Mouse (Mus musculus) adrenal gland, postnatal 4 days (tissue): ENCODE measurements at regions not wholly inside any gene's neighbourhood (a gene's known extent, or its start where the extent isn't known, plus 50 kb on each side); places are given as distances from the start of the nearest gene placed in this dataset.

ENCODE experiments used
- DNase-seq, 2 experiments: peaks; one replicate each; pipeline ENCODE4 v3.0.0; 2021 to 2022; ENCODE audit warnings: low spot score in 2 of 2, mixed read lengths in 2 of 2

DNA sequence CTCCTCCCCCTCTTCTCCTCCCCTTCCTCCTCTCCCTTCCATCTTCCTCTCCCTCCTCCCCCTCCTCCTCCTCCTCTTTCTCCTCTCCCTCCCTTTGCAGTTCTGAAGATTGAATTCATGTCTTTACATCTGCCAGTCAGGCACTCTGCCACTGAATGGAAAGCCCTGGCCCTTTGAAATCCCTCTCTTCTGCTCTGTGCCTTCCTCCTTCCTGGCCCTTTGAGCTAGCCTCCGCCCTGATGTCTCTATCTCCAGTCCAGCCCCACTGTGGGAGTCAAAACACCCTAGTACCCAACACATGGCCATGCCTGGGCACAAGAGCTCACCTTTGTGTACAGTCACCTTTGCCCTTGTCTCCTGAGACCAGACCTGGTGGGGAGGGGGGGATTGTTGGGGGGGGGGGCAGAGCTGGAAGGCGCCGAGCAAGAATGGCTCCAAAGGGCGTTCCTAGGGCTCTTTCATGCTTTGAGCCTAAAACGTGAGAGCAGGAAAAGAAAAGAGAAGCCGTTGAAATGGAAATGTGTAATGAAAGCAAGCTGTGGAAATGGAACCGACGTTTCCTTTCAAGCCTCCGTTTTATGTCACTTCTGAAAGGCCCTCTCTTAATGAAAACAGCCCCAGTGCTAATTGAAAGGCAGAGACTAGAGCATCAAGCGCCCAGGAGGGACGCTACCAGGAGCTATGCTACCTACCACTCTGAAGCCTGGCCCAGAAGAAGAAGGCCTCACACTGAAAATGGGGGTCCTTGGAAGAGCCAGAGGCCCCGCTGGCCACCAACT, 291.5 kb downstream of the Ptpru start:
- DNase-seq, result no peak

DNA sequence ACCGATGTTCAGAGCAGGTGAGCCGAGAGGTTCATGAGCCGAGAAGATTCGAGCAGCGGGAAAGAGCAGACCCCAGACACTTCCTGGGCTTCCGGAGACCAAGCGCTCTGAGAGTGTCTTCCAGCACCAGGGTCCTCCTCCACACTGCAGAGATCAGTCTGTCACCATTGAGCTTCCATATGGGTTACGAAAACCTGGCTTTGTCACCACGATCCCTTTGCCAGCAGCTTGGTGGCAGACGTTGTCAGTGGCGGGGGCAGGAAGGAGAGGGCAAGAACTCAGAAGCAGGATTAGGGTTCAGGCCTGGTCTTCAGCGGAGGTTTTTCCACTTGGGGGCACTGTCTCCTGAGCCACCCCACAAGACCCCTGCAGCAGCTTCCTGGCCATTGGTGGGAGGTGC, 288.5 kb downstream of the Ptpru start:
- no peak for DNase-seq

DNA sequence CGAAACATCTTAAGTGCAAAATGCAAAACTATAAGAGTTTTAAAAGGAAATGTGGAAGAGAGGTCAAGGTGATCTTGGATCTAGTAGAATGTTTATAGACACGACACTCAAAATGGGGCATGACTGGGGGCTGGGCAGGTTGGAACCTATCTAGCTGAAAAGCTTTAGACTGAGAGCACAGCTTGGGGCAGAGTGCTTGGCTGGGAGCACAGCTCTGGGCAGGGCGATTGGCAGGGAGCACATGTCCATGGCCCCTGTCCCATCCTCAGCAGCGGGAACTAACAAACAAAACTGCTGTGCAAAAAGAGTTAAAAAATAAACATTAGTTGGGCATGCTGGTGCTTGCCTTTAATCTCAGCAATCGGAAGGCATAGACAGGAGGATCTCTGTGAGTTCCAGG, 279.6 kb downstream of the Ptpru start:
- DNase-seq, result no peak

DNA sequence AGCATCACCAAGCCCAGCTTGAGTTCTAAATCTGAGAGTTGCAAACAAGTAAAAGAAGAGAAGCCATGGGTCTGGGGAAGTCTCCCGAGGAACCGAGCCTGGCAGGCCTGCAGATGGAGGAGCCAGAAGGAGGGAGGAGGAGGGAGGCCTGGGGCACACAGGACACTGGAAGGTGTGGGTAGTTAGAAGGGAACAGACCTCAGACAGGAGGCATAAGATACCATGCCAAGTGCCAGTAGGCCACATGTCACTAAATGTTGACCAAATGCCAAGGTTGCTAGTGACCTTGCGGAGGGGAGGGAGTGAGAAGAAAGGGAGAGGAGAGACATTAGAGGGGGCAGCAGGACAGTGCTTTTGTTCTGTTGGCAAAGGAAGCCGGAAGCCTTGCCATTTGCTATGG, 274.2 kb downstream of the Ptpru start:
- no peak for DNase-seq

DNA sequence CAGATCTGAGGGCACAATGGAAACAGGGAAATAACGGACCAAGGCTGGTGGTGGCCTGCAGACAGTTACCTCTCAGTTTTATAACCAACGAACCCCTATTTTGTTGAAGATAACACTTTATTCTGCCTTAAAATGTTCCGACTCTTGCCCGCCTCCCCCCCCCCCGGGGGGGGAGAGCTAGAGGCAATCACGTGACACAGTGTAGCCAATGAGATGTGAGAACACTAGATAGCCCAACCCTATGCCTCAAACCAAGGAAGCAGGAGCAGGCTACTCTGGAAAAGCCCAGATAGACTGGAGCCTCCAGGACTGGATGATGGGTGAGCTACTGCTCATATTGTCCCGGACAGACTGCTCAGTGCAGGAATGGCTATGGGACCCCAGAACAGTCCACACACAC, 272.9 kb downstream of the Ptpru start:
- no peak for DNase-seq

DNA sequence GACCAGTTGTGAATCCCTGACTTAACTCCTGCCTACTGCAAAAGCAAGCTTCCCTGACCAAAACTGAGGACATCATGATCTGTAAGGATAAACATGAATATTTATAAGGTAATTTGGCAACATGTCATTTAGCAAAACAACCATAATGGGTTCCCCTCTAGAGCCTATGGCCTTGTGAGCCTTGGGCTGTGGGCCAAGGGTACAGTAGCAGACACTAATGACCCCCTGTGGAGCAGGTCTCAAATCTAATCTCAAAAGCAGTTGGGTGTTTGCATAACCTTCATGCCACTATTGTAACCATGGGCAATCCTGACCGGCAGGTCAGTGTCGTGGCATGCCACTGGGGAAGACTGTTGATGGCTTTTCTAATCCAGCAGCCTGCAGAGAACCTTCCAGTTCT, 270.8 kb downstream of the Ptpru start:
- DNase-seq, result no peak

DNA sequence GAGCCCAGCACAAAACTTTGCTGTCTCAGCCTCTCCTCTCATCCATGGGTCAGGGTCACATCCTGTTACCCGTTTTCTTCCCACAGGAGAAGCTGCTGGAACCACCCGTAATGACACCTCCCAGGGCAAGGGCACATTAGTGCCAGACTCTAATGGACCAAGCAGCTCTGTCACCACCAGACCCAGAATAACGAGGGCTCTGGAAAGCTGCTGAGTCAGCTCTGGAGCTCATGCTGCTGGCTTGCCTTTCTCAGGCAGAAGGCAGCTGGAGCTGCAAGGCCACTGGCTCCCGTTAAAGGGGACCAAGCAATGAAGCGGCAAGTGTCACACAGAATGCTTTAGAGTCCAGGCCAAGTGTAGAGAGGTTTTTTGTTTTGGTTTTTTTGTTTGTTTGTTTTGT, 268.9 kb downstream of the Ptpru start:
- DNase-seq, result no peak

DNA sequence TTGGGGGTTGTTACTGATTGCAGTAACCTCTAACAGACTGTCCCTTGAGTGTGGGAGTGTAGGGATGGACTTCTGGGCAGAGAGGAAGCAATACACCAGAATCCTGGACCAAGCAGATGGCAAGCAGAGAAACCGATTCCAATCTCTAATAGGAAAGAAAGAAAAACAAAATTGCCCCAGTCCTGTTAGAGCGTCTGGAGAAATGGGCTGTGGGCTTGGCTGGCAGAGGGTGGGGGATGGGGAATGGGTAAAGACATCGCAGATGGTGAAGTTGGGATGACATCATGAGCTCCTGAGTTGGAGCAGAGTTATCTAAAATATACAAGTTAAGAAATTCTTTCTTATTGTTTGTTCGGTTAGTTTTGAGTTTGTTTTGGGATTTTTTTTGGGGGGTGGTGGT, 260.5 kb downstream of the Ptpru start:
- no peak for DNase-seq

DNA sequence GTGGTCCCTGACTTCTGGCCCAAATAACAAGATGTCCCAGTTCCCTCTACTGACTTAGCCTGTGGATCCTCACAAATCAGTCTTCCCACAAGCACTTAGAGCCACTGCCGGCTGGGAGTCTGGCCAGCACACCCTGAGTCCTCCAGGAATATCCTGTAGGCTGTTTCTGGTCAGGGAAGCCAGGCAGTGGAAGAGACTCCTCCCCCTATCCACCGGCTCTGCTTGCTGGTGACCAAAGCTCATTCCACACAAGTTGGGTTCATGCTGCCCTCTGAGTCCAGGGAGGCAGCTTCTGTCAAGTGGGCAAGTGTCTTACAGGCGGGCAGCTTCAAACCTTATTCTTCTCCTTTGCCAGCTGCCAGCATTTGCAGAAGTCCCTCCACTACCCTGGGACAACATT, 252.1 kb downstream of the Ptpru start:
- no peak for DNase-seq

DNA sequence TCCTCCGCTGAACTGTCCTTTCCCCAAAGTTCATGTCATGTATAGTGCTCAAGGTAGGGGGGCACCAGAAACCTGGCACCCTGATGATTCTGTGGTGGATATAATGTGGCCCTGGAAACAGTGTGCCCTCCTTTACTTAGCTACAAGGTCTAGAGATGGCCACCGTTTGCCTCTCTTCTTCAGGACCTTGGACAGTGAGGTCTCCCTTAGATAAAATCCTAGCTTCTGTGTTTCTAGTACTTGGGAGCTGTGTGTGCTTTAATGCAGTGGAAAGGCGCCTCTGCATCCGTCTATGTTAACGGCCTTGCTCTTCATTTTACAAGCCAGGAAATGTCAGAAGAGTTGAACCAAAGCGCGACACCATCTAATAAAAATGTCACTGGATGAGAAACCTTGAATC, 250.6 kb downstream of the Ptpru start:
- no peak for DNase-seq

DNA sequence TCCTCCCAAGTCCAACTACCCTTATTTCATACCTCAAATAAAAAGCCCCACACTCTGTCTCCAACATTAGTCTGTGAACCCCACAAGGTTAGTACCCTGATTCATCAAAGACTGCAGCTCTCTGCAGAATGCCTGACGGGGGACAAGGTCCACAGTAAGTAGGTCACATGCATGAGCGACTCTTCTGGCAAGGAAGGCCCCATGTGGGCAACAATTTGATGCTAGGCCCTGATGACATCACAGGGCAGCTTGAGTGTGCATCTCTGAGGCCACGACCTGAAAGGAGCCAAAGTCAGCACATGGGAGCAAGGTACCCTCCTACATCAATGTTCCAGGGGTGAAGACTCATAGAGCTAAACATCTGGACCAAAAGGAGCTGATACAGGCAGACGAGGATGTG, 248.0 kb downstream of the Ptpru start:
- no peak for DNase-seq

DNA sequence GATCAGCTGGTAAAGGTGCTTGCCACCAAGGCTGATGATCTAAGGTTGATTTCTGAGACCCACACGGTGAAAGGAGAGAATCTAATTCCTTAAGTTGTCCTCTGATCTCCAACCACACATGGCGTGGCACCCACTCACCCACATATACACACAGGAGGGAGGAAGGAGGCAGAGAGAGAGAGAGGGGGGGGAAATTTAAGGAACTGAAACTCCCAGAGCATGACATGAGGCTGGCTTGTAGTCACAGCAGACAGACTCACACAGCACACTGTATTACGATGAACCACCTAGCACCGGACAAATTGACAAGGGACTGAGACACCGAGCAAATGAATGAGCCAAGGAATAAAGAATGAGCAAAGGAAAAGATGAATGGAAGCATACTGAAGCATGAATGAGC, 246.6 kb downstream of the Ptpru start:
- DNase-seq, result no peak

DNA sequence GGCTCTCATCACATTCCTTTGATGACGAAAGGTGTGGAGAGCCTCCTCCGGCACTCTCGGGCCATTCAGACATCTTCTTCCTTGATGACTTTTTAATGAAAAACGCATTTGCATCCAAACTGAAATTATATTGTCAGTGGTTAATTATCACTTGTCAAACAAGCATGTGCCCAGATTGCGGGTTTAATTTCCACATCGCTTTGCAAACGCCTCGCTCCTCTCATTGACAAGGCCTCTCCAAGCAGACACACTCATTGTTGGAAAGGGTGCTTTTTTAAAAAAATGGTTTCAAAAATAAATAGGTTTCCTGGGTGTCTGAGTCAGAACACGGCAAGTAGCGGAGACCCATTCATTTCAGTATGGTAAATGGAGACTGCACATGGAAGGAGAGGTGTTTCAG, 240.1 kb downstream of the Ptpru start:
- DNase-seq, result no peak

DNA sequence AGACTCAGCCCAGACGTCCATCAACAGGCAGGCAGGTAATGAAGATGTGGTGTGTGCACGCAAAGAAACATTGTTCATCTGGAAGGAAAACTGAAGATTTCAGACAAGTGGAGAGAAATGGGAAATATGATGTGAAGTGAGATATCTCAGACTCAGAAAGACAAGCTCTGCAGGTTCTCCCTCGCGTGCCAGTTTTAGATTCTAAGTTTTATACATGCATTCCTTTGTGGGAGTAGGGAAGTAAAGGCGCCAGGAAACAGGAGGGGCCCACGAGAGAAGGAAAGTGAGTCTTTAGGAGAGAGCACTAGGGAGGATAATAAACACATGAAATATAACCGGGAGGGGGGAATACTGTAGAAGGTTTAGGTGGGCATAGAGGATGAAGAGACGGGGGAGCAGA, 223.7 kb downstream of the Ptpru start:
- no peak for DNase-seq

DNA sequence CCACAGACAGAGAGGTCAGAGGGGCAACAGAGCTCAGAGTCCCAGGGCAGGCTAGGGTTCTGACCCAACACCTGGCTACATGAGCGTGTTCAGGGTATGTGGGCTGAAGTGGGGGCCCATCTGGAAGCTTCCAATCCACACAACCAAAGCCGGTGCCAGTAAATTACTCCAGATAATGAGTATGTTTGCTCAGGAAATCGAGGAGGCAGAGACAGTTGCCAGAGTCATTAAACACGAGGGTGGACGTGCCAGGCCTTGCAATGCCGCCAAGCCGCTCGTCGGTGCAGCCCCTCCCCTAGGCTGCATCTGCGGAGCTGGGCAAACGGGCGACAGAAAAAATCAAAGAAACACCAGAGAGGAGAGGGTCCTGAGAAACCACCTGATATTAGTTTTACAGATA, 222.5 kb downstream of the Ptpru start:
- no peak for DNase-seq

DNA sequence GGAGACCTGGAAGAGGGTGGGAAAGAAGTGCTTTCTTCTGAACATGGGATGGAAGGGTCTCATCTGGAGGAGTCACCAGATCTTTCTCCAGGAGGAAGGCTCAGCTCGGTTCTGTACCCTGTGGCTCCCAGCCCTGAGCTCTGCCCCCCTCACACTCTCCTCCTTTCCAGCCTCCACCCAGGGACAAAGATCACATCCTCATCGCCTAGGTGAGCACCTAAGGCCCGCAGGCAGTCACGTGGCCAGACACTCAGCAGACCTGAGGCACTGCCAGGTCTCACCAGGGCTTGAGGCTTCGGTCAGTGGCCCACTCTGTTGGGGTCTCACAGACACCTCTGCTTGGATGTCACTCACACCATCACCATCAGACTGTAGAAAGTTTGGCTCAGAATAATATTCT, 200.0 kb downstream of the Ptpru start:
- no peak for DNase-seq

DNA sequence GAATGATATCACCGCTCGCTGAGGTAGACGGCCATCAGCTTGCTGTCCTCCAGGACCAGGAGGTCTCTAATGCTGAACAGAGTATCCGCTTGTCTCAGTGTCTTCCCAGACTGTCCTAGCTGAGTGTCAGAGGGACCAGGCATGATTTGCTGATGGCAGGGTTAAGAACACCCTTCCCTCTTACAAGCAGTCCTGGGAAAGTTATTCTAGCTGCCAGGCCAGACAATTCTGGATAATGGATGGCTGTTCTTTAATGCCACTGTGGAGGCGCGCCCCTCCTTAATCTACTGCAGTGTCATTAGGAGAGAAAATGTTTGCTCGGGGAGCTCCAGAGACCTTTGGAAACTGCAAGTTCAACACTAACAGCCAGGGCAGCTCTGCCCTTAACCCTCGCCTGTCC, 182.1 kb downstream of the Ptpru start:
- DNase-seq, result no peak

DNA sequence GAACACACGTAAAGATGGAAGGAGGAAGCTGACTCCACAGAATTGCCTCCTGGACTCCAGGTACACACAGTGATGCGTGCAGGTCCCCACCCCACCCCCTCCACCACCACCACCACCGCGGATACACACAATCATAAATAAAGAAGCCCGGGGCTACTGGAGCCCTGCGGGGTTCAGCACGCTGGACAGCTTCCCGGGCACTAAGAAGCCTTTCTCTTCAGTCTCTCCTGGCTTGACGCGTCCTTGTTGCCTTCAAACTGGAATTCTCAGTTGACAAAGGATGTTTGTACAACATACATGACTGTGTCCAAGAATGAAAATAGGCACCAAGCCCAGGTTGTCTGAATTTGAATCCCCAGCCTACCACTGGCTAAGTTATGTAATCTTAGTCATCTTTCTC, 180.2 kb downstream of the Ptpru start:
- no peak for DNase-seq

DNA sequence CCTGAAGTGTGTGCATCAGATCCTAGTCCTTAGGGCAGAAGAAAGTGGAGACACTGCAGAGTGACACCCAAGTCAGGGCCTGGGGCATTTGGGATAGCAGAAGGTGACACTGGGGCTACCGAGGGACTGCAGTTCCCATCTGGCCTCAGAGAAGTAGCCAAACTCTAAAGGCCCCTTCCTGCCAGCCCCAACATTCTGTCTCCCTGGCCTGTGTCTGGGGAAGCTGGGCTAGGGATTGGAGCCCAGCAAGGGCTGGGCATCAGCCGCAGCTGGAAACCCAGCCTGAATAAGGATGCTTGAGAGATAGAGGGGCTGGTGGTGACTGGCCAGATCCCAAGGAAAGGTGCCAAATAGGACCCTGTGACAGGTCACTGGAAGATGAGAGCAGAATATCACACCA, 177.2 kb downstream of the Ptpru start:
- no peak for DNase-seq

DNA sequence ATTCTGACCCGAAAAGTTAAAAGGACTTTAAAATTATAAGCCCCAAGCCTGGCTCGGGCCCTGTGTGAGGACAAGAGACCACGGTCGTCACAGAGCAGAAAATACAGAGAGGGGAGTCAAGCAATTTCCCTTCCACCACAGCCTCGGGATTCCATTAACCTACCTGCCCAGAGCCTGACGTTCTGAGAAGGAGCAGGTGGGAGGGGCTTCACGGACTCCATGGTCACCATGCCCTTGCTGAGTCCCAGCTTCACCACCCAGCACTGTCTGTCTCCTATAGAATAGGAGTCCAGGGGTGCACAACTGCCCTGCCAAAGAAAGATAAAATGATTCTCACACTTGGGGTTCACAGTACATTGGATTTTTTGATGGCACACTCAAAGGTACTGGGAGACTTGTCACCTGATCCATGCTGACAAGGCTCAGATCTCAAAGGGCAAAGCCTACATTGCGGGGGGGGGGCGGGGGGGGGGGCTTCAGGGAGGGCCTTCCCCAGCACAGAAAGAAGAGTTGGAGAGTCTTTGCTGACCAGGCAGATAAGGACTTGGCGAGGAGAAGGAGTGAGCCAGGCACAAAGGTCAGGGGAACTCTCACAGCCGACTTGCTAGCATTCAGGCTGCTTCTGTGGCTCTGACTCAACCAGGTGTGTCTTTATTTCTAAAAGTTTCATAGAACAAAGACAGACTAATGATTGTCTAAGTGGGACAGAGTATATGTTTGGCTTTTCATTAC, 166.1 kb downstream of the Ptpru start:
- no peak for DNase-seq

DNA sequence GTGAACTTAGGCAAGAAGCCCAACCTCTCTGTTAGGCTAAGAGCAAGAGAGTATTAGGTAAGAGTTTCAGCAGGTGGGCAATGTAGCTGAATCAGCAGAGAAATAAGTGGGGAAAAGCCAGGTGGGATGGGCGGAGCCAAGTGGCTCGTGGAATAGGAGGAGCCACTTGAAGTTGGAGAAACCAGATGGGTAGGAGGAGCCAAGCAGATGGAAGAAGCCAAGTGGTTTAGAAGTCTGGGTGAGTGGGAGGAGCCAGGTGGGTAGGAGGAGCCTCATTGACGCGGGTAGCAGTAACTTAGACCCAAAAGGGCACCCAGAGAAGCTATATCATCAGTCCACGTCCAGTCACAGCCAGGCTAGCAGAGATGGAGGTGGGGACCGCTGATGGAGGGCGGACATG, 160.1 kb downstream of the Ptpru start:
- no peak for DNase-seq

DNA sequence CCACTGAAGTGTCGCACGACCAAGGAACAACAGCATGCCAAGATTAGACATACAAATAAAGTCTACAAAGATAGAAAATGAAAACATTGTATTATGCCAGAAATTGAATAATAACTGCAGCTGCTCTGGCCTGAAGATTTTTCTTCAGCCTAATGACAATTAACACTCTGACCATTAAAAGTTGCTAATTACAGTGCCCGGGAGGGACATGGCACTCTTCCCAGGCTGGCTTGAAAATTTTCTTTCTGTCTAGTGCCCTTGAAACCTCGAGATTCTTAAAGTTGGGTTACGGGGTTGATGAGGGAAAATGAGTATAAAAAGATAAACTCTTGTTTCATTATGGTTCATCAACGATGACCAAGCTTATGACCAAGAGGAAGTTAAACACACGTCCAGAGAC, 154.9 kb downstream of the Ptpru start:
- no peak for DNase-seq

DNA sequence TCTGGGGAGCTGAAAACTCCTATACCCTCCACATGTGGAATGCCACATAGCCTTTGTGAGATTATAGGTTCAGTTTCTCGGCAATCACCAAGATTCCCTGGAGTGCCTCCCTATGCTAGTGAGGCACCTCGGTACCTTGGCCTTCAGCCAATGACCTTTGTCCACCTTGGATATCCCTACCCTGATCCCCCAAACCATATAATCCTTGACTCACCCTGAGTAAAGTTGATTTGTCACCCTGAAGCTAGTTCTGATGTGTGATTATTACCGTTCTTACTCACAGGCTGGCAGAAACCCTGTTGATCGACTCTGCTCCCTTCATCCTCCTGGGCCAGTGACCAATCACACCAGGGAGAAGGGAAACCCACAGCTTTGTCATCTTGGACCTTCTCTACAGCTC, 152.5 kb downstream of the Ptpru start:
- no peak for DNase-seq
